Comparison of ENCODE assay signal across 8 mouse cellular contexts in genomic region chr2:39065400-39065987, GRCm38 (mm10). TPM values are rescaled to one million over a fixed set of nuclear protein-coding genes. Genes with fewer than 3 reads are reported as not detected.
DNase-seq lines count a peak whose midpoint lies in the region; ATAC-seq and TF ChIP-seq lines count a peak whose summit lies in the region.

Gene Golga1, minus strand, starts transcription at chr2:39065541.

- H3K9me3 ChIP-seq in forebrain, embryonic 10.5 days, result no peaks in the 10 kb centered on the region
- H3K9me3 ChIP-seq in heart, embryonic 15.5 days (replicated peaks), result no peaks in the 10 kb centered on the region
- H3K9me3 ChIP-seq in liver, embryonic 14.5 days (ENCODE audit: control insufficient read depth, low read length), result no peaks in the 10 kb centered on the region
- H3K9me3 ChIP-seq in neural tube, embryonic 11.5 days (ENCODE audit: control insufficient read depth, low read length), result no peaks in the 10 kb centered on the region
- H3K9me3 ChIP-seq in stomach, postnatal 0 days (ENCODE audit: control insufficient read depth, low read length), result no peaks in the 10 kb centered on the region

- no peaks in the 10 kb centered on the region for H3K27me3 ChIP-seq in forebrain, embryonic 10.5 days (ENCODE audit: poor library complexity, severe bottlenecking)
- no peaks in the 10 kb centered on the region for H3K27me3 ChIP-seq in heart, embryonic 15.5 days
- H3K27me3 ChIP-seq in liver, embryonic 14.5 days (ENCODE audit: control insufficient read depth, insufficient read depth, low read length), result no peaks in the 10 kb centered on the region
- no peaks in the 10 kb centered on the region for H3K27me3 ChIP-seq in neural tube, embryonic 11.5 days (ENCODE audit: control insufficient read depth, insufficient read depth, low read length)
- no peaks in the 10 kb centered on the region for H3K27me3 ChIP-seq in stomach, postnatal 0 days (ENCODE audit: control insufficient read depth, insufficient read depth, low read length)

- peak within 1 kb of the TSS; percentile 94 for H3K9ac ChIP-seq in heart, embryonic 15.5 days
- peak within 1 kb of the TSS; percentile 88 for H3K9ac ChIP-seq in liver, embryonic 14.5 days (replicated peaks)
- peak within 1 kb of the TSS; percentile 91 for H3K9ac ChIP-seq in neural tube, embryonic 11.5 days (ENCODE audit: low read length)
- H3K9ac ChIP-seq in stomach, postnatal 0 days (ENCODE audit: low read length), result peak within 1 kb of the TSS; percentile 91

- peak; percentile 95 for ATAC-seq in CD4-positive, CD25-positive, alpha-beta regulatory T cell, adult 4 months
- ATAC-seq in heart, embryonic 15.5 days (replicated peaks; ENCODE audit: insufficient number of reproducible peaks, insufficient read depth, low FRiP score, low read depth), result peak; percentile 99
- peak; percentile 96 for ATAC-seq in liver, embryonic 14.5 days (ENCODE audit: insufficient read depth)
- ATAC-seq in neural tube, embryonic 11.5 days (ENCODE audit: insufficient read depth, low FRiP score, low TSS enrichment), result peak; percentile 98
- peak; percentile 99 for ATAC-seq in stomach, postnatal 0 days (ENCODE audit: low FRiP score, low TSS enrichment)

- peak within 1 kb of the TSS; percentile 82 for H3K4me3 ChIP-seq in forebrain, embryonic 10.5 days
- H3K4me3 ChIP-seq in heart, embryonic 15.5 days, result peak within 1 kb of the TSS; percentile 92
- peak within 1 kb of the TSS; percentile 79 for H3K4me3 ChIP-seq in liver, embryonic 14.5 days (ENCODE audit: insufficient read depth in 1 of 2, low read depth in 2 of 2, low read length in 2 of 2)
- peak within 1 kb of the TSS; percentile 90 for H3K4me3 ChIP-seq in neural tube, embryonic 11.5 days (ENCODE audit: low read depth, low read length)
- peak within 1 kb of the TSS; percentile 89 for H3K4me3 ChIP-seq in stomach, postnatal 0 days (ENCODE audit: low read depth, low read length)

- no peak for TF ChIP-seq EP300 in liver, embryonic 14.5 days (IDR thresholded peaks at IDR 0.05; ENCODE audit: low read depth)
- TF ChIP-seq EP300 in stomach, postnatal 0 days (optimal IDR thresholded peaks at IDR 0.05), result no peak

- peaks cover 20% of the 10 kb centered on the region for H3K4me1 ChIP-seq in forebrain, embryonic 10.5 days
- H3K4me1 ChIP-seq in heart, embryonic 15.5 days (replicated peaks), result peaks cover 11% of the 10 kb centered on the region
- H3K4me1 ChIP-seq in liver, embryonic 14.5 days (replicated peaks; ENCODE audit: control insufficient read depth in 2 of 2, insufficient read depth in 2 of 2, low read length in 1 of 2), result peaks cover 2 to 4% of the 10 kb centered on the region in 2 experiments; a peak in 3 of 4 replicates
- 0 out of 2 replicates have a peak, but pooled peaks cover 2% of the 10 kb centered on the region for H3K4me1 ChIP-seq in neural tube, embryonic 11.5 days (ENCODE audit: control insufficient read depth, insufficient read depth, low read length)
- H3K4me1 ChIP-seq in stomach, postnatal 0 days (replicated peaks; ENCODE audit: control insufficient read depth, insufficient read depth), result no peaks in the 10 kb centered on the region

- H3K36me3 ChIP-seq in forebrain, embryonic 10.5 days (replicated peaks), result peaks cover 26% of the 10 kb centered on the region
- H3K36me3 ChIP-seq in heart, embryonic 15.5 days, result peaks cover 12% of the 10 kb centered on the region
- H3K36me3 ChIP-seq in liver, embryonic 14.5 days (replicated peaks; ENCODE audit: control insufficient read depth, insufficient read depth, low read depth), result peaks cover 4% of the 10 kb centered on the region
- H3K36me3 ChIP-seq in neural tube, embryonic 11.5 days (ENCODE audit: control insufficient read depth, insufficient read depth, low read length), result no peaks in the 10 kb centered on the region
- H3K36me3 ChIP-seq in stomach, postnatal 0 days (ENCODE audit: control insufficient read depth, insufficient read depth, low read length), result no peaks in the 10 kb centered on the region

- H3K27ac ChIP-seq in forebrain, embryonic 10.5 days, result peak within 1 kb of the TSS; percentile 94
- peak within 1 kb of the TSS; percentile 88 for H3K27ac ChIP-seq in heart, embryonic 15.5 days
- peak within 1 kb of the TSS; percentile 65 for H3K27ac ChIP-seq in liver, embryonic 14.5 days
- peak within 1 kb of the TSS; percentile 62 for H3K27ac ChIP-seq in neural tube, embryonic 11.5 days (ENCODE audit: low read depth, low read length)
- peak within 1 kb of the TSS; percentile 91 for H3K27ac ChIP-seq in stomach, postnatal 0 days (replicated peaks)

- under 1% methylated on average over 50 of the region's 50 CpGs for WGBS in forebrain, embryonic 10.5 days
- under 1% methylated on average over 50 of the region's 50 CpGs for WGBS in heart, embryonic 15.5 days
- under 1% methylated on average over 50 of the region's 50 CpGs for WGBS in liver, embryonic 14.5 days (ENCODE audit: insufficient replicate concordance)
- WGBS in neural tube, embryonic 11.5 days, result under 1% methylated on average over 40 of the region's 50 CpGs
- under 1% methylated on average over 49 of the region's 50 CpGs for WGBS in stomach, postnatal 0 days

- peak; percentile 76 for DNase-seq in c-Kit-negative CD71-positive TER-119-positive erythroid progenitor cells, embryonic 14.5 days (ENCODE audit: low read depth, low spot score)
- DNase-seq in forebrain, embryonic 10.5 days (ENCODE audit: extremely low spot score, low spot score), result peak; percentile 88
- DNase-seq in kidney, postnatal 25 days, result peak; percentile 92 to 97
- peak; percentile 80 to 85 (median 83) for DNase-seq in liver, embryonic 14.5 days (ENCODE audit: low read depth in 3 of 3, low spot score in 3 of 3)
- DNase-seq in neural tube, embryonic 11.5 days (ENCODE audit: low spot score), result peak; percentile 95
- DNase-seq in stomach, postnatal 0 days (ENCODE audit: low spot score), result peak; percentile 96

- TF ChIP-seq CTCF in liver, embryonic 14.5 days (IDR thresholded peaks at IDR 0.05; ENCODE audit: low read depth), result no peak
- TF ChIP-seq CTCF in stomach, postnatal 0 days (IDR thresholded peaks at IDR 0.05; ENCODE audit: low read depth), result 0 out of 2 replicates have a peak, but pooled peaks have one; percentile 18

- H3K4me2 ChIP-seq in heart, embryonic 15.5 days, result peak within 1 kb of the TSS; percentile 79
- H3K4me2 ChIP-seq in liver, embryonic 14.5 days (ENCODE audit: low read depth), result peak within 1 kb of the TSS; percentile 81
- peak within 1 kb of the TSS; percentile 88 for H3K4me2 ChIP-seq in neural tube, embryonic 11.5 days (ENCODE audit: low read depth)
- peak within 1 kb of the TSS; percentile 88 for H3K4me2 ChIP-seq in stomach, postnatal 0 days (replicated peaks; ENCODE audit: low read depth)

RNA-seq across cellular contexts. Expression of gene Golga1, which starts in this region (rescaled TPM):
- polyA plus RNA-seq in CD4-positive, CD25-positive, alpha-beta regulatory T cell, adult 4 months (2017; shearing (Covaris generic)), result 10 to 100 TPM; 36.5 to 36.6 TPM
- 22.7 and 24.0 TPM in 2 replicates for polyA plus RNA-seq in forebrain, embryonic 10.5 days (2016; fragmentation: Nextera tagmentation; extraction: Ambion mirVana)
- 19.0 and 23.2 TPM in 2 replicates for polyA plus RNA-seq in heart, embryonic 15.5 days (2015; fragmentation: Nextera tagmentation; extraction: Ambion mirVana)
- 5.9 and 9.0 TPM in 2 replicates for polyA plus RNA-seq in liver, embryonic 14.5 days (2012; rRNA removed)
- polyA plus RNA-seq in liver, embryonic 14.5 days (2014; fragmentation: Nextera tagmentation; extraction: Ambion mirVana), result 9.1 and 9.5 TPM in 2 replicates
- polyA plus RNA-seq in neural tube, embryonic 11.5 days (2014; fragmentation: Nextera tagmentation; extraction: Ambion mirVana), result 30.7 and 33.7 TPM in 2 replicates
- polyA plus RNA-seq in stomach, postnatal 0 days (2015; fragmentation: Nextera tagmentation; extraction: Ambion mirVana), result 20.7 and 22.0 TPM in 2 replicates

Comparison
In these comparisons a context has a peak if more than half of its experiments do, and no peak if none do; other contexts are left out.
1. Peak in every context shown above with its lines: DNase-seq, ATAC-seq, H3K4me3 ChIP-seq and H3K27ac ChIP-seq.